Mouse (Mus musculus) brain, embryonic 14.5 days (tissue): ENCODE measurements around the gene Pnkp. TPM values are rescaled to one million over a fixed set of nuclear protein-coding genes. Genes with fewer than 3 reads are reported as not detected.
A peak's percentile ranks its signal among the peaks of the same experiment; 100 is the strongest.

Source experiments
- DNase-seq: peaks from one replicate; pipeline ENCODE4 v3.0.0-alpha.2; 2011; ENCODE audit warnings: low read depth
- CTCF ChIP-seq: fragments of 200-500 bp; IDR thresholded peaks from 2 replicates; pipeline ENCODE4 v1.5.1; 2012; ENCODE audit warnings: inconsistent platforms, mild to moderate bottlenecking, moderate library complexity, borderline replicate concordance; ENCODE audit not compliant: insufficient read depth, insufficient read length; ENCODE audit errors: extremely low read depth
- POLR2A ChIP-seq: fragments of 200-500 bp; IDR thresholded peaks from 2 replicates; pipeline ENCODE4 v1.6.1; 2012; ENCODE audit warnings: mild to moderate bottlenecking, inconsistent platforms, borderline replicate concordance; ENCODE audit not compliant: poor library complexity, insufficient read depth, insufficient read length, severe bottlenecking; ENCODE audit errors: extremely low read depth
- polyA plus RNA-seq: library from polyadenylated mRNA; depleted of rRNA; stranded (reverse); fragments of >200 nt; gene quantifications from 2 replicates; pipeline ENCODE4 v1.2.3, GENCODE M21; 2012

Gene Pnkp
- polyA plus RNA-seq, 1 experiment = 33.1 TPM

DNA sequence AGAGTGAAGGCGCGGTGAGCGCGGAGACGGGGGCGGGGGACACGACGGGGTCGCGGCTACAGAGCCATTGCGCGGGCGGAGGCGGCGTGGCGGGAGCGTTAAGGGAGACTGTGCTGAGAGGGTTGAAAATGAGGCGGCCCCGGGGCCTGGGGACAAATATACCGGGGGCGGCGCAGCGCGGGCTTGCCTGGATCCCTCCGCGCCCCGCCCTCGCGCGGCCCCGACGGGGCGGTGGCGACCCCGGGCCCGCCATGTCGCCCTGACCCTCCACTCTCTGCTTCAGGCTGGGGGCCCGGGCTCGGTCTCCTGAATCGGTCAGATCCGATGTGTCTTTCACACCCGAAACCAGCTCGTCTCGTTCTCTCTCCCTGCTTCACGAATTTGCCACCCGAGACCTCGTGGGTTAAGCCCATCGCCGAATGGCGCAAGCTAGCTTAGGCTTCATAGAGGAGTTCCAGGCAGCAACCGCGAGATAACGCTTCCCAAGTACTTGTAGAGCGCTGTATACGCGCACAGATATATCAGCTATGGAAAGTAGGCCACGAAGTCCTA lies 40.4 kb upstream of the Pnkp start, which contains the start of gene Atf5:
Gene Atf5 (minus strand): TSS at position 189 of the 552 bp plus-strand sequence.
- DNase-seq = peak; percentile 63
- TF ChIP-seq CTCF (no peak), POLR2A (no peak)

DNA sequence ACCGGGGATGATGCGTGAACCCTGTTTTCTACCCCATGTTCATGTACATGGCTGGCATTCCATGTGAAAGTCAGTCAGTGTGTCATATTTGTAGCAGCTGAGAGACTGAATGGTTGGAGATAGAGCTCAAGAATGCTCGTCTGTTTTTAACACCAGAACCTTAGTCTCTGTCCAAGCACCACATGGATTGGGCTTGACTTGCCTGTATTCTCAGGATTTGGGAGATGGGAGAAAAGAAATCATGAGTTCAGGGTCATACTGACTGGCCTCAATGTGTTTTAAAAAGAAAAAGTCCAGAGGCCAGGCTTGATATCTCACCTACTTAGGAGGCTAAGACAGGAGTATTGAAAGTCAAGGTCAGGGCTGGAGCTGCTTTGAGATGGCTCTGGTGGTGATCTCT lies 39.5 kb upstream of the Pnkp start:
- TF ChIP-seq POLR2A (no peak), CTCF (no peak)
- no peak for DNase-seq

- TF ChIP-seq POLR2A (no peak), CTCF (peak; percentile 12; the same call in 1 of the 2 replicates)
- DNase-seq = peak; percentile 58
Observed at GRCm38 (mm10) chr7:44818164-44818563, 38.8 kb upstream of the Pnkp start.

DNA sequence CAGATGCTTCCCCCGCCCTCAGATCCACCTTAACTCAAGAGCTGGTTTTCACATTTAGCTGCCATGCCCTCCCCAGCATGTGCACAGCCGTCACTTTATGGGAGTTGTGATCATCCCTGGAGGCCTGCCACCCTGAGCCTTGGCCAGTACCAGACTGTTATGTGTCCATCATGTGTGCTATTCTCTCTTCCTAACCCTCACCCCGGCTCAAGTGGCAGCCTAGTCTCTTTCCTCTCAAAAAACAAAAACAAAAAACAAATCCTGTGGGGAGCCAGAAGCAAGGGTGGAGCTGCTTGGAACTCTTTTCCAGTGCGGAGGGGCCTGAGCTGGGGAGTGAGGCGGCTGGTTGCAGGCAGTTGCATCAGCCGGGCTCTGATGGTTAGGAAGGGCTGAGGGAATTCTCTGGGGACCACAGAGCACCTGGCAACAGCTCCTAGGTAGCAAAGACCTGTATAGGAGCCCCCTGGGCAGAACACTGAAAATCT lies 38.1 kb upstream of the Pnkp start:
- DNase-seq = peak; percentile 48
- TF ChIP-seq CTCF (no peak), POLR2A (no peak)

GRCm38 (mm10) chr7:44819391-44819790 lies 37.5 kb upstream of the Pnkp start:
- no peak for DNase-seq
- TF ChIP-seq POLR2A = no peak
- TF ChIP-seq CTCF = no peak

DNA sequence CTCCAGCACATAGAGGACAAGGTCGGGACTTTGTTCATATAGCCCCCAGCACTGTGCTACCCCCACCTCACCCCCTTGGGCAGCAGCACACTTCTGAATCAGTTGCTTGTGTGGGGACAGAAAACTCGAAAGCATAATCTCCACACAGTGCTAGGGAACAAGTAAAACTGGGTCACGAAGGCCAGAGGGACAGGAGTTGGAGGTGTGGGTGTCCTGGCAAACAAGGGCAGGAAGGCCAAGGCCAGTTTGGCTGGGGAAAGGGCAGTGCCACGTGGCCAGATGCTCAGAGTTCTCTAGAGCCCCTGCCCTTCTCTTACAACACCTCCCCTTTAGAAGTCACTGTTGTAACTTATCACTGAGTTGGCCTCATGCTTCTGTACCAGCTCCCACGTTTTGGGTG lies 37.1 kb upstream of the Pnkp start:
- DNase-seq = no peak
- TF ChIP-seq CTCF (no peak), POLR2A (no peak)

- TF ChIP-seq POLR2A (no peak), CTCF (no peak)
- DNase-seq = no peak
Observed at GRCm38 (mm10) chr7:44820525-44820924, 36.4 kb upstream of the Pnkp start.

- TF ChIP-seq CTCF (no peak), POLR2A (no peak)
Observed at GRCm38 (mm10) chr7:44821666-44822448, 35.1 kb upstream of the Pnkp start.

GRCm38 (mm10) chr7:44823409-44823808 lies 33.5 kb upstream of the Pnkp start:
- TF ChIP-seq CTCF = peak; percentile 17; the same call in 1 of the 2 replicates
- no peak for TF ChIP-seq POLR2A
- DNase-seq = peak; percentile 35

More at GRCm38 (mm10) chr7:44821666-44822448, 35.1 kb upstream of the Pnkp start:
- DNase-seq = no peak

GRCm38 (mm10) chr7:44824872-44825271 lies 32.1 kb upstream of the Pnkp start:
- DNase-seq = peak; percentile 84
- TF ChIP-seq CTCF (peak; percentile 84; the same call in 1 of the 2 replicates), POLR2A (no peak)

DNA sequence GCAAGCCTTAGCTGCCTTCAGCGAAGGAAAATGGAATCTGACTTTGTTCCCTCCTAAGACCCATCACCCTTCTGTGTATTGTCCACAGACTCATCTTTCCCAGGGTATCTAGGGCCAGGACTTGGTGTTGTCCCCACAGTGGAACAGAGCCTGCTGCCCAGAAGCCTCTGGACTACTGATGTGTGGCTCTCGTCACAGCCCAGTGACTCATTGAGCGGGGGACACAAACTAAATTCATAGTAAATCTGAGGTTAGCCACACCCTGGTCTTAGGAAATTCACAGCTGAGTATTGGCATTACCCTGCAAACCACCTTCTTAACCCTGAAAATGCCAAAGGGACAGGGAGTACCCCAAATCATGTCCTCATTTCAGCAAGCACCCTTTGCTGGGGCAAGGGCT lies 30.2 kb upstream of the Pnkp start:
- no peak for DNase-seq
- TF ChIP-seq POLR2A (no peak), CTCF (no peak)

DNA sequence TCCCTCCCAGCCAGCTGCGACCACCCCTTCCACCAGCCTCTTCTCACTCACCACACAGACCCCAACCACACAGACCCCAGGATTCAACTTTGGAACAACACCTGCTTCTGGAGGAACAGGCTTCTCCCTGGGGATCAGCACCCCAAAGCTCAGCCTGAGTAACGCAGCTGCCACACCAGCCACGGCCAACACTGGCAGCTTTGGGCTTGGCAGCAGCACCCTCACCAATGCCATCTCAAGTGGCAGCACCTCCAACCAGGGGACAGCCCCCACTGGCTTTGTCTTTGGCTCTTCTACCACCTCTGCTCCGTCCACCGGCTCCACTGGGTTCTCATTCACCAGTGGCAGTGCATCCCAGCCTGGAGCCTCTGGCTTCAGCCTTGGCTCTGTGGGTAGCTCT lies 28.2 kb upstream of the Pnkp start:
- no peak for DNase-seq
- TF ChIP-seq CTCF = no peak
- no peak for TF ChIP-seq POLR2A

DNA sequence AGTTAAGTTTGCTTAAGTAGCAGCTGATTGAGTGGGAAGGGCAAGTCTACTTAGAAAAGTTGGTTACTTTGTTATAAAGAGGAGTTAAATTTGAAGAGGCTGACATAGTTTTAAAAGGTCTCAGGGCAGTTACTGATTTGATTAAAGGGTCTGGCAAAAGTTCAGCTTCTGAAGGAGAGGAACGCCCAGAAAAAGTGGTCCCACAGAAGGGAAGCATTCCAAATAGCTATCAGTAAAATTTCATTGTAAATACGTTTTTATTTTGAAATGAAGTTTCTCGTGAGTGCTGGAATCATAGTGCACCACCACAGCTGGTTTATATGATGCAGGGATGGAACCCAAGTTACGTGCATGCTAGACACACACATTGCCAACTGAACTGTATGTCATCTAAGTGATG lies 24.2 kb upstream of the Pnkp start:
- DNase-seq = no peak

More for the DNA sequence above, 24.2 kb upstream of the Pnkp start:
- TF ChIP-seq POLR2A (no peak), CTCF (no peak)
